Mouse (Mus musculus): Measurements from ENCODE around the gene Unc5b. TPM values are rescaled to one million over a fixed set of nuclear protein-coding genes. Genes with fewer than 3 reads are reported as not detected.

Gene Unc5b
- polyA plus RNA-seq, 1 experiment from 2014 or later = 3.8 TPM

DNA sequence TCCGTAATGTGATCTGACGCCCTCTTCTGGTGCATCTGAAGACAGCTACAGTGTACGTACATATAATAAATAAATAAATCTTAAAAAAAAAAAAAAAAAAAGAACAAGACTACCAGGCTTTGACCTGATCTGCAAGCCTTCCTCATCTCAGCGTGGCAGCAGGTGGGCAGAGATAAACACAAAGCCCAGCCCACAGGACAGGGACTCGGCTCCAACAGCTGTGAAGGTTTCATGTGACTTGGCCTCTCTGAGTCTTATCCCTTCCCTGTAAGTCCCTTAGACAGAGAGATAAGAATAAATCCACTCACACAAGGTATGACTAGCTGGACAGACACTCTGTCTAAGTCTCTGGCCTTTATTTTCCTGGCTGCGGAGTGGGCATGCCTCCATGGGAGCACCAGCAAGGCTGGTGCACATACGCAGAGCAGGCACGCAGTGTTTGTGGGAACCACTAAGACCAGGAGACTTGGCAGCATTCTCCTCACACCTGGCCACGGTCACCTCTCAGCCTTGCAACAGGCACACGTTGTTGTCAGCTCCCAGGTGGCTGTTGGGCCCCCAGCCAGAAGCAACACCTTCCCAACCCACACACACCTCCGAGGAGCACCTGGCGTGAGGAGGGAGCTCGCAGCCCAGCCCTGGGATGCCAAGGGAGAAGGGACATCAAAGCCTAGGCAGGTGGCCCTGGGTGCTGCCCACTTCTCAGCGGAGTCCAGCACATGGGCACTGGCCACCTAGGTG is 33.5 kb downstream of the Unc5b start:
- Histone ChIP-seq H3K27ac (ENCODE audit: low read length) (no peak overlapping the region), H3K9me3 (ENCODE audit: low read length) (no peaks in the 10 kb centered on the region), H3K9ac (replicated peaks; ENCODE audit: low read depth) (no peak overlapping the region), H3K4me1 (ENCODE audit: insufficient read depth, low read depth, low read length) (peaks cover 12% of the 10 kb centered on the region; the same call in 1 of the 2 replicates), H3K4me3 (ENCODE audit: low read depth, low read length) (no peak overlapping the region), H3K27me3 (replicated peaks; ENCODE audit: insufficient read depth, low read length) (no peaks in the 10 kb centered on the region), H3K4me2 (replicated peaks; ENCODE audit: low read depth, low read length) (no peak overlapping the region), H3K36me3 (ENCODE audit: insufficient read depth, low read length) (no peaks in the 10 kb centered on the region)
- DNase-seq (ENCODE audit: low spot score) (no peak), ATAC-seq (no peak)
- WGBS = 67% methylated on average over 14 of the region's 14 CpGs
- TF ChIP-seq EP300 (IDR thresholded peaks at IDR 0.05) (no peak), CTCF (IDR thresholded peaks at IDR 0.05) (no peak)

- TF ChIP-seq CTCF (IDR thresholded peaks at IDR 0.05) = no peak
- Histone ChIP-seq H3K27ac (ENCODE audit: low read length) (no peak overlapping the region), H3K36me3 (ENCODE audit: insufficient read depth, low read length) (no peaks in the 10 kb centered on the region), H3K4me1 (ENCODE audit: insufficient read depth, low read depth, low read length) (peaks cover 15% of the 10 kb centered on the region; the same call in 1 of the 2 replicates), H3K27me3 (replicated peaks; ENCODE audit: insufficient read depth, low read length) (no peaks in the 10 kb centered on the region), H3K9ac (replicated peaks; ENCODE audit: low read depth) (no peak overlapping the region), H3K4me3 (ENCODE audit: low read depth, low read length) (no peak overlapping the region), H3K9me3 (ENCODE audit: low read length) (no peaks in the 10 kb centered on the region), H3K4me2 (replicated peaks; ENCODE audit: low read depth, low read length) (no peak overlapping the region)
- ATAC-seq (no peak), DNase-seq (ENCODE audit: low spot score) (no peak)
- WGBS = 79% methylated on average over 7 of the region's 7 CpGs
These were observed 34.9 kb downstream of the Unc5b start for GRCm38 (mm10) chr10:60796474-60796873.

DNA sequence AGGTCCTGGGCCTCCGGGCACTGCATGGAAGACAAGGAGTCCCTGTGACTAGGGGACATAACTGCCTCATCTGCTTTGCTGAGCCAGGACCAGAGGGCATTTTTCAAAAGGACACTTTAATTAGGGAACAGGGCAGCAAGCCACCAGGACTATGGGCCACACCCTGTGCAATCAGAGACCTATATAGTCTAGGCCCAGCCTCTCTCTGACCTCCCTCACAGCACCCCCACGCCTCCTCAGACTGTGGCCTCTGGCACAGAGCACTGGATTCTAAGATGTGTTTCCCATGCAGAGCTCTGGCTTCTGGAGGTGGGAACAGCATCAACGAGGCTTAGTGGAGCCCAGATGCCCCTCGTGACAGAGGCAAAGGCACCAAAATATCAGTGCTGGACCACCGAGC is 35.4 kb downstream of the Unc5b start:
- DNase-seq (ENCODE audit: low spot score) (no peak), ATAC-seq (no peak)
- Histone ChIP-seq H3K4me2 (replicated peaks; ENCODE audit: low read depth, low read length) (no peak overlapping the region), H3K36me3 (ENCODE audit: insufficient read depth, low read length) (no peaks in the 10 kb centered on the region), H3K9ac (replicated peaks; ENCODE audit: low read depth) (no peak overlapping the region), H3K4me1 (ENCODE audit: insufficient read depth, low read depth, low read length) (peaks cover 11% of the 10 kb centered on the region; the same call in 1 of the 2 replicates), H3K9me3 (ENCODE audit: low read length) (no peaks in the 10 kb centered on the region), H3K27ac (ENCODE audit: low read length) (no peak overlapping the region), H3K27me3 (replicated peaks; ENCODE audit: insufficient read depth, low read length) (no peaks in the 10 kb centered on the region), H3K4me3 (ENCODE audit: low read depth, low read length) (no peak overlapping the region)
- WGBS = 75% methylated on average over 5 of the region's 5 CpGs
- TF ChIP-seq CTCF (IDR thresholded peaks at IDR 0.05) (no peak), EP300 (IDR thresholded peaks at IDR 0.05) (no peak)

GRCm38 (mm10) chr10:60794792-60795191 is 36.6 kb downstream of the Unc5b start:
- ATAC-seq = no peak
- Histone ChIP-seq H3K4me1 (ENCODE audit: insufficient read depth, low read depth, low read length) (peaks cover 5% of the 10 kb centered on the region; the same call in 1 of the 2 replicates), H3K36me3 (ENCODE audit: insufficient read depth, low read length) (no peaks in the 10 kb centered on the region), H3K4me2 (replicated peaks; ENCODE audit: low read depth, low read length) (no peak overlapping the region), H3K4me3 (ENCODE audit: low read depth, low read length) (no peak overlapping the region), H3K27me3 (replicated peaks; ENCODE audit: insufficient read depth, low read length) (no peaks in the 10 kb centered on the region), H3K9me3 (ENCODE audit: low read length) (no peaks in the 10 kb centered on the region), H3K9ac (replicated peaks; ENCODE audit: low read depth) (no peak overlapping the region), H3K27ac (ENCODE audit: low read length) (no peak overlapping the region)
- TF ChIP-seq EP300 (IDR thresholded peaks at IDR 0.05) (no peak), CTCF (IDR thresholded peaks at IDR 0.05) (no peak)
- WGBS = 74% methylated on average over 8 of the region's 8 CpGs
- no peak for DNase-seq (ENCODE audit: low spot score)

- no peaks in the 10 kb centered on the region for H3K36me3 ChIP-seq (ENCODE audit: insufficient read depth, low read length)
- no peak for ATAC-seq
- H3K4me2 ChIP-seq (replicated peaks; ENCODE audit: low read depth, low read length) = no peak overlapping the region
- peaks cover 5% of the 10 kb centered on the region; the same call in 1 of the 2 replicates for H3K4me1 ChIP-seq (ENCODE audit: insufficient read depth, low read depth, low read length)
- no peak overlapping the region for H3K27ac ChIP-seq (ENCODE audit: low read length)
- TF ChIP-seq CTCF (IDR thresholded peaks at IDR 0.05) (no peak), EP300 (IDR thresholded peaks at IDR 0.05) (no peak)
- H3K9ac ChIP-seq (replicated peaks; ENCODE audit: low read depth) = no peak overlapping the region
- no peak for DNase-seq (ENCODE audit: low spot score)
- no peak overlapping the region for H3K4me3 ChIP-seq (ENCODE audit: low read depth, low read length)
- 83% methylated on average over 11 of the region's 11 CpGs for WGBS
- H3K9me3 ChIP-seq (ENCODE audit: low read length) = no peaks in the 10 kb centered on the region
- H3K27me3 ChIP-seq (replicated peaks; ENCODE audit: insufficient read depth, low read length) = no peaks in the 10 kb centered on the region
These were observed 37.0 kb downstream of the Unc5b start for GRCm38 (mm10) chr10:60794374-60794773.

DNA sequence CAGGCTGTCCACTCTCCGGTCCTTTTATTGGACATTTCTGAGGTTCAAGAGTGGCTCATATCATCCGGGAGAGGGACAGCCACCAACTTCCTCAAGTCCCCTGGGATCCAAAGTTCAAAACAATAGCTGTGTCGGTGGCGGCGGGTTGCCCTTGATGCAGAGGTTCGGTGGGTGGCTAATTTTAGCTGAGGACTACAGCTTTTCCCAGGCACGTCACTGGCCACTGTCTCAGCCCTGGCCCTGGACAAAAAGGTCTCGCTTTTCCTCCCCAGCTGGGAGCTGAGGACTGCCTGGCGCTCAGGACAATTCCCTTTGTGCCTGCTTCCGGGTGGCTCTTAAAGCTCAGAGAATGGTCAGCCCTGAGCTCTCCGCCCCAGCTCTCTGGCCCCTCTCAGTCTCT is 38.5 kb downstream of the Unc5b start:
- no peak overlapping the region for H3K9ac ChIP-seq (replicated peaks; ENCODE audit: low read depth)
- DNase-seq (ENCODE audit: low spot score) (peak; percentile 61), ATAC-seq (peak; percentile 78)
- peak overlapping the region; percentile 71 for H3K27ac ChIP-seq (ENCODE audit: low read length)
- TF ChIP-seq CTCF (IDR thresholded peaks at IDR 0.05) (no peak), EP300 (IDR thresholded peaks at IDR 0.05) (no peak)
- no peaks in the 10 kb centered on the region for H3K36me3 ChIP-seq (ENCODE audit: insufficient read depth, low read length)
- H3K4me1 ChIP-seq (ENCODE audit: insufficient read depth, low read depth, low read length) = peaks cover 5% of the 10 kb centered on the region; the same call in 1 of the 2 replicates
- 29% methylated on average over 11 of the region's 11 CpGs for WGBS
- H3K9me3 ChIP-seq (ENCODE audit: low read length) = no peaks in the 10 kb centered on the region
- no peak overlapping the region for H3K4me3 ChIP-seq (ENCODE audit: low read depth, low read length)
- no peaks in the 10 kb centered on the region for H3K27me3 ChIP-seq (replicated peaks; ENCODE audit: insufficient read depth, low read length)
- no peak overlapping the region for H3K4me2 ChIP-seq (replicated peaks; ENCODE audit: low read depth, low read length)

All from lung, postnatal 0 days (tissue).